Mouse (Mus musculus) midbrain, embryonic 16.5 days (tissue): Measurements from ENCODE around the gene Farsa. TPM values are rescaled to one million over a fixed set of nuclear protein-coding genes. Genes with fewer than 3 reads are reported as not detected.

Experiments used
- ATAC-seq: fragments of 200-750 bp; cut with Nextera tagmentation; 2 replicates; pipeline ENCODE4 v1.8.0; 2017; ENCODE audit warnings: moderate TSS enrichment
- H3K27ac ChIP-seq: fragments of 300-500 bp; sonication (generic); 2 replicates; pipeline ENCODE4 v1.5.1; 2014; ENCODE audit warnings: mild to moderate bottlenecking, low read length, mixed read lengths
- H3K27me3 ChIP-seq: fragments of 300-500 bp; sonication (generic); 2 replicates; pipeline ENCODE4 v1.6.1; 2014; ENCODE audit warnings: low read depth, low read length, mixed read lengths; ENCODE audit not compliant: control insufficient read depth, insufficient read depth
- H3K36me3 ChIP-seq: fragments of 300-500 bp; sonication (generic); 2 replicates; pipeline ENCODE4 v1.6.1; 2014; ENCODE audit warnings: mild to moderate bottlenecking, low read length, moderate library complexity, mixed read lengths; ENCODE audit not compliant: control insufficient read depth, insufficient read depth
- H3K4me1 ChIP-seq: fragments of 300-500 bp; sonication (generic); 2 replicates; pipeline ENCODE4 v1.6.1; 2014; ENCODE audit warnings: mild to moderate bottlenecking, low read length, mixed read lengths; ENCODE audit not compliant: control insufficient read depth, insufficient read depth
- H3K4me2 ChIP-seq: fragments of 300-500 bp; sonication (generic); 2 replicates; pipeline ENCODE4 v1.6.1; 2014; ENCODE audit warnings: mild to moderate bottlenecking, low read length, mixed read lengths
- H3K4me3 ChIP-seq: fragments of 300-500 bp; sonication (generic); 2 replicates; pipeline ENCODE4 v1.5.1; 2014; ENCODE audit warnings: low read depth, mild to moderate bottlenecking, low read length, moderate library complexity, mixed read lengths
- H3K9ac ChIP-seq: fragments of 300-500 bp; sonication (generic); 2 replicates; pipeline ENCODE4 v1.6.1; 2014; ENCODE audit warnings: low read depth, low read length, mixed read lengths
- H3K9me3 ChIP-seq: fragments of 300-500 bp; sonication (generic); replicated peaks from 2 replicates; pipeline ENCODE4 v1.6.1; 2014; ENCODE audit warnings: mild to moderate bottlenecking, low read length, mixed read lengths; ENCODE audit not compliant: control insufficient read depth, poor library complexity, severe bottlenecking
- WGBS: fragments of 180-500 bp; shearing (Covaris S2); extraction: QIAGEN DNeasy Blood & Tissue Kit; methylation state at CpG from one replicate; pipeline ENCODE4 v1.1.7; 2014; 5-methylcytosine and 5-hydroxymethylcytosine counted together
- polyA plus RNA-seq: library from polyadenylated mRNA; unstranded; fragments of >200 nt; fragmentation: Nextera tagmentation; extraction: Ambion mirVana; gene quantifications from 2 replicates; pipeline ENCODE4 v1.2.1, GENCODE M21; 2015

The Farsa gene
- polyA plus RNA-seq, 1 experiment from 2014 or later: 108 TPM

GRCm38 (mm10) chr8:84847684-84848435 lies 8.9 kb upstream of the Farsa start:
- ATAC-seq: no peak
- H3K9ac ChIP-seq: peak overlapping the region; percentile 70; the same call in 1 of the 2 replicates
- peaks cover 14% of the 10 kb centered on the region for H3K36me3 ChIP-seq
- 56% methylated on average over 6 of the region's 6 CpGs for WGBS
- peak overlapping the region; percentile 71 for H3K4me2 ChIP-seq
- peaks cover 25% of the 10 kb centered on the region for H3K4me1 ChIP-seq
- no peaks in the 10 kb centered on the region for H3K9me3 ChIP-seq
- peak overlapping the region; percentile 84 for H3K27ac ChIP-seq
- peak overlapping the region; percentile 86 for H3K4me3 ChIP-seq
- no peaks in the 10 kb centered on the region for H3K27me3 ChIP-seq

DNA sequence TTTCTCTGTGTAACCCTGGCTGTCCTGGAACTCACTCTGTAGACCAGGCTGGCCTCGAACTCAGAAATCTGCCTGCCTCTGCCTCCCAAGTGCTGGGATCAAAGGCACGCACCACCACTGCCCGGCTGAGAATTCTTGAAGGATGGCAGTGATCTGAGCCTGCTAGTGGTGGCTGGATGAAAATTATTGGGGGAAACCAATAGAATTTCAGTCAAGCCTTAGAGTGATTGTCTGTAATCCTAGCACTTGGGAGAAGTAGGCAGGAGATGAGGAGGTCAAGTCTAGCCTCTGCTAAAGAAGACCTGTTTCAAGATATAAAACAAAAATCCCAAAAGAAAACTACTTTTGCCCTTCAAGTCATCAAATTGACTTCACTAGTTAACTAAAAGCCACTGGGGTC lies 355 bp upstream of the Farsa start:
- Histone ChIP-seq H3K36me3 (peaks cover 7% of the 10 kb centered on the region), H3K4me3 (no peak overlapping the region; the same call in 1 of the 2 replicates), H3K9ac (no peak overlapping the region), H3K4me1 (peaks cover 11% of the 10 kb centered on the region), H3K27ac (no peak overlapping the region), H3K4me2 (no peak overlapping the region), H3K27me3 (no peaks in the 10 kb centered on the region), H3K9me3 (no peaks in the 10 kb centered on the region)
- peak; percentile 22 for ATAC-seq
- 98% methylated on average over 3 of the region's 3 CpGs for WGBS

GRCm38 (mm10) chr8:84871376-84872308 lies 14.9 kb downstream of the Farsa start, which contains the start of gene Syce2:
Gene Syce2, plus strand, starts transcription at chr8:84872111.
- Histone ChIP-seq H3K4me3 (peak within 1 kb of the TSS; percentile 43), H3K9ac (peak within 1 kb of the TSS; percentile 66), H3K4me1 (peaks cover 11% of the 10 kb centered on the region), H3K4me2 (peak within 1 kb of the TSS; percentile 92), H3K27me3 (peaks cover 5% of the 10 kb centered on the region; the same call in 1 of the 2 replicates), H3K36me3 (peaks cover 23% of the 10 kb centered on the region), H3K27ac (no peak within 1 kb of the TSS), H3K9me3 (no peaks in the 10 kb centered on the region)
- peak; percentile 77 for ATAC-seq
- 17% methylated on average over 36 of the region's 46 CpGs for whole genome bisulfite sequencing

- peaks cover 5% of the 10 kb centered on the region; the same call in 1 of the 2 replicates for H3K27me3 ChIP-seq
- peak overlapping the region; percentile 43 for H3K4me3 ChIP-seq
- H3K4me2 ChIP-seq: peak overlapping the region; percentile 92
- WGBS: 3% methylated on average over 53 of the region's 54 CpGs
- peaks cover 18% of the 10 kb centered on the region for H3K36me3 ChIP-seq
- H3K9ac ChIP-seq: peak overlapping the region; percentile 66
- peak; percentile 67 for ATAC-seq
- no peaks in the 10 kb centered on the region for H3K9me3 ChIP-seq
- no peak overlapping the region for H3K27ac ChIP-seq
- peaks cover 11% of the 10 kb centered on the region for H3K4me1 ChIP-seq
These were observed 15.6 kb downstream of the Farsa start for GRCm38 (mm10) chr8:84872309-84872965.

GRCm38 (mm10) chr8:84873016-84873415 lies 16.2 kb downstream of the Farsa start:
- peaks cover 11% of the 10 kb centered on the region for H3K4me1 ChIP-seq
- peak overlapping the region; percentile 43; the same call in 1 of the 2 replicates for H3K4me3 ChIP-seq
- H3K4me2 ChIP-seq: peak overlapping the region; percentile 92
- peaks cover 13% of the 10 kb centered on the region for H3K36me3 ChIP-seq
- WGBS: 74% methylated on average over 4 of the region's 4 CpGs
- ATAC-seq: no peak
- no peaks in the 10 kb centered on the region for H3K9me3 ChIP-seq
- H3K27me3 ChIP-seq: peaks cover 5% of the 10 kb centered on the region; the same call in 1 of the 2 replicates
- H3K9ac ChIP-seq: no peak overlapping the region
- no peak overlapping the region for H3K27ac ChIP-seq

GRCm38 (mm10) chr8:84874339-84874738 lies 17.6 kb downstream of the Farsa start:
- no peak overlapping the region for H3K9ac ChIP-seq
- peaks cover 11% of the 10 kb centered on the region for H3K4me1 ChIP-seq
- H3K36me3 ChIP-seq: no peaks in the 10 kb centered on the region
- H3K4me3 ChIP-seq: no peak overlapping the region
- H3K27ac ChIP-seq: no peak overlapping the region
- H3K4me2 ChIP-seq: no peak overlapping the region
- H3K9me3 ChIP-seq: no peaks in the 10 kb centered on the region
- peaks cover 5% of the 10 kb centered on the region; the same call in 1 of the 2 replicates for H3K27me3 ChIP-seq
- ATAC-seq: no peak
- 93% methylated on average over 3 of the region's 3 CpGs for WGBS

GRCm38 (mm10) chr8:84877297-84878035 lies 20.7 kb downstream of the Farsa start:
- H3K4me1 ChIP-seq: peaks cover 4% of the 10 kb centered on the region; the same call in 1 of the 2 replicates
- H3K9ac ChIP-seq: no peak overlapping the region
- H3K4me3 ChIP-seq: no peak overlapping the region
- H3K36me3 ChIP-seq: no peaks in the 10 kb centered on the region
- H3K27ac ChIP-seq: no peak overlapping the region
- H3K9me3 ChIP-seq: no peaks in the 10 kb centered on the region
- H3K4me2 ChIP-seq: no peak overlapping the region
- WGBS: 77% methylated on average over 3 of the region's 3 CpGs
- peaks cover 3% of the 10 kb centered on the region; the same call in 1 of the 2 replicates for H3K27me3 ChIP-seq
- no peak for ATAC-seq

- H3K9ac ChIP-seq: no peak overlapping the region
- H3K36me3 ChIP-seq: no peaks in the 10 kb centered on the region
- H3K27me3 ChIP-seq: no peaks in the 10 kb centered on the region
- H3K27ac ChIP-seq: no peak overlapping the region
- no peaks in the 10 kb centered on the region for H3K9me3 ChIP-seq
- WGBS: 84% methylated on average over 1 of the region's 1 CpGs
- no peaks in the 10 kb centered on the region for H3K4me1 ChIP-seq
- ATAC-seq: no peak
- no peak overlapping the region for H3K4me2 ChIP-seq
- no peak overlapping the region for H3K4me3 ChIP-seq
These were observed 22.1 kb downstream of the Farsa start for GRCm38 (mm10) chr8:84878915-84879314.
